Mouse (Mus musculus) retina, adult 2 months (tissue): Measurements from ENCODE around the gene 1700092M07Rik.

Experiments
- DNase-seq: peaks from one replicate; pipeline ENCODE4 v3.0.0-alpha.2; 2012; ENCODE audit warnings: low read depth, low spot score

Gene 1700092M07Rik

DNA sequence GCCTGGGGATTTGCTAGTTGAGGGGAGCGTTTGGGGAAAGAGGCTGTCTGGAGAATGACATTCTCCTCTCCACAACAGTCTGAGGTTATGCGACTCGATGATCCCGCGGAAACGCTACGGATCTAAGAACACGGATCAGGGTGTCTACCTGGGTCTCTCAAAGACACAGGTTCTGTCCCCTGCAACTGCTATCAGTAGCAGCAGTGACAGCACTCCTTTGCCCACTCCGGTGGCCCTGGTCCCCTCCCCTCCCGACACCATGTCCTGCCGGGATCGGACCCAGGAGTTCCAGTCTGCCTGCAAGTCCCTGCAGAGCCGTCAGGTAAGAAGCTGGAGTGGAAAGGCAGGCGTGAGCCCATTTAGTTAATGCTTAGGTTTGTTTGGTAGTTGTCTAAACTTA is 1.7 kb downstream of the 1700092M07Rik start:
- no peak for DNase-seq

GRCm38 (mm10) chr19:8745382-8745781 is 4.9 kb downstream of the 1700092M07Rik start:
- DNase-seq, result no peak

DNA sequence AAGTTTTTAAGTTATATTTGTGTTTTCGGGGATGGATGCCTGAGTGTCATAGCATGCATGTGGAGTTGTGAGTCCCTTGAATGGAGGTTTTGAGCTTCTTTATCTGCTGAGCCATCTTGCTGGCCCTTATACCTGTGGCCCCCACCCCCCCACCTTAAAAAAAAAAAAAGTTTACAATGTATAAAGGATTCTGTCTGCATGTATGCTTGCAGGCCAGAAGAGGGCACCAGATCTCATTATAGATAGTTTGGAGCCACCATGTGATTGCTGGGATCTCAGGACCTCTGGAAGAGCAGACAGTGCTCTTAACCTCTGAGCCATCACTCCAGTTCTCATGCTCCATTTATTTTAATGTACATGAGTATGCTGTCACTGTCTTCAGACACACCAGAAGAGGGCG is 6.8 kb downstream of the 1700092M07Rik start:
- no peak for DNase-seq

GRCm38 (mm10) chr19:8755652-8756051 is 15.1 kb downstream of the 1700092M07Rik start:
- DNase-seq, result no peak

- DNase-seq, result peak; percentile 86
Measured at GRCm38 (mm10) chr19:8756635-8757387, 16.3 kb downstream of the 1700092M07Rik start, which contains the start of gene Nxf1. Gene Nxf1, plus strand, starts transcription at chr19:8757073.

- no peak for DNase-seq
Measured at GRCm38 (mm10) chr19:8757471-8757998, 17.0 kb downstream of the 1700092M07Rik start.

DNA sequence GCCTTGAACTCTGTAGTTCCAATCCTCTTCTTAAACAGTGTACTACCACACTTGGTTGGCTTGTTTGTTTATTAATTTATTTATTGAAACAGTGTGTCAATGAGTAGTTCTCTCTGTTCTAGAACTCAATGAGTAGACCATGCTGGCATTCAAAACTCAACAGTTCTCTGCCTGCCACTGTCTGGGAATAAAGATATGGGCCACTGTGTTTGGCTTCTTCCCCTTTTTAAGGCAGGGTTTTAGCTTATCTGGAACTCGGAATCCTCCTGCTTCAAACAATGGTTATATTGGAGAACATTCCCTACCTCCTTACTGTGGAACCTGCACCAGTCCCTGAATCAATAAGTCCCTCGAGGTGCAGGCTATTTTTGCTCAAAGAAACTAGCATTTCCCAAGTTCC is 18.4 kb downstream of the 1700092M07Rik start:
- DNase-seq, result no peak

GRCm38 (mm10) chr19:8760757-8761156 is 20.2 kb downstream of the 1700092M07Rik start:
- no peak for DNase-seq

DNA sequence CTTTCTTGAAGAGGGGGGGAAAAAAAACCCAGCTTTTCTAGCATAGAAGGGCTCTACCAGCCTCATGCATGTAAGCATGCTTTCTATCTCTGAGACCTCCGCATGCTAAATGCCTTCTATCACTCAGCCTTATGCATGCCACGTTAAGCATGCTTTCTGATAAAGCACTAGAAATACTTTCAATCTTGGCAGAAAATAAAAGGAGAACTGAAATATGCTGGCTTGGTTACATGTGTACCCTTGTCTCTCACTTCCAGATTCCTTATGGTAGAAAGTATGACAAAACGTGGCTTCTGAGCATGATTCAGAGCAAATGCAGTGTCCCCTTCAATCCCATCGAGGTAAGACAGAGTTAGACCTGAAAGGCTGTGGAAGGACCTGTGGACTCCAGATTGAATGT is 22.8 kb downstream of the 1700092M07Rik start:
- no peak for DNase-seq

DNA sequence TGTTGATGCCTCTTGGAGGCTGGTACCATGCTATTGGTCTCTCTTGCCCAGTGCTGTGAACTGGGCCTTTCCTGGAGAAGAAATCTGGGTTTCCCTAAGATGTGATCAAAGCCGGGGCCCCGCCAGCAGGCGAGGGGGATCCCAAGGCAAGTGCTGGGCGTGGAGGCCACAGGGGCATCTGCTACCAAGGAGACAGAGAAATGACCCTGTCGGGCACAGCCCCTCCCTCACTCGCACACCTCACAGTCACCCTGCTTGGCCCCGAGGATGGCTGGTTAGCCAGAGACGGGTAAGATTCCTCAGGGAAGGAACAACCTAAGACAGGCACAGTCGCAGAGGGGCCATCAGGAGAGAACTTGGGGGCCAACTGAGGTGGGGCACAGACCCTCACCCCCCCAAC is 25.0 kb downstream of the 1700092M07Rik start:
- no peak for DNase-seq

GRCm38 (mm10) chr19:8770567-8771270 is 30.2 kb downstream of the 1700092M07Rik start, which contains the start of gene Tmem223:
Gene Tmem223, plus strand, starts transcription at chr19:8770996.
- peak; percentile 43 for DNase-seq

DNA sequence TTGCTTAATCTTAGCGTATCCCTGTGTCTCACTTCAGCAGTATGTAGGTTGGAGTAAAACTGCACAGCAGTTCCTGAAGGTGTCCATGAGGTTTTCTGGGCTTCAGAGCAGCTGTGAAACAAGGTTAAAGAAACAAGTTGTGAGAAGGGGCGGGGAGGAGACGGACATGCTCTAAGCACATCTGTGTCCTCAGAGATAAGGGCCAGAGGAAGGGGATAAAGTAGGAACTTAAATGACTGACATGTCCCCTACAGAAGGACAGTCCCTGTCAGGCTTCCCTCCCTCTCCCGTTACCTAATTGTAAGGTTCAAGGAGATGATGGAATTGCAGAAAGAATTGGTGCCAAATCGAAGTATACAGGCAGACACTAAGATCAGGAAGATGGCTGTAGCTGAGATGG is 32.5 kb downstream of the 1700092M07Rik start:
- DNase-seq, result no peak

DNA sequence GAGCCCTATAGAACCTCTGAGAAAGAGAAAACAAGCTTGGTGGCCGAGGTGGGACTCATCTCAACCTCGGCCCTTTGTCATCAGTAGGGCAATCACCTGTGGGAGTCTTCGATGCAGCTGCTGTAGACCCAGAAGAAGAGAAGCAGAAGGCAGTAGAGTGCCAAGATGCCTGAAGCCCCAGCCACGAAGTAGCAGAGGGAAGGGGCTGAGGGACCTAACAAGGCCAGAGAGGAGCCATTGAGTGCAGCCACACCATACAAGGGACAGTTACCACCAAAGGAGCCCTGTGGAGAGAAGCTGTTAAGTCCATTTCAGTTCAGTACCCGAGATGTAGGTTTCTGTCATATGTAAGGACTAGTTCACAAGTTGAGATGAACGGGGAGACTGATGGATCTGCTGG is 32.9 kb downstream of the 1700092M07Rik start:
- no peak for DNase-seq

DNA sequence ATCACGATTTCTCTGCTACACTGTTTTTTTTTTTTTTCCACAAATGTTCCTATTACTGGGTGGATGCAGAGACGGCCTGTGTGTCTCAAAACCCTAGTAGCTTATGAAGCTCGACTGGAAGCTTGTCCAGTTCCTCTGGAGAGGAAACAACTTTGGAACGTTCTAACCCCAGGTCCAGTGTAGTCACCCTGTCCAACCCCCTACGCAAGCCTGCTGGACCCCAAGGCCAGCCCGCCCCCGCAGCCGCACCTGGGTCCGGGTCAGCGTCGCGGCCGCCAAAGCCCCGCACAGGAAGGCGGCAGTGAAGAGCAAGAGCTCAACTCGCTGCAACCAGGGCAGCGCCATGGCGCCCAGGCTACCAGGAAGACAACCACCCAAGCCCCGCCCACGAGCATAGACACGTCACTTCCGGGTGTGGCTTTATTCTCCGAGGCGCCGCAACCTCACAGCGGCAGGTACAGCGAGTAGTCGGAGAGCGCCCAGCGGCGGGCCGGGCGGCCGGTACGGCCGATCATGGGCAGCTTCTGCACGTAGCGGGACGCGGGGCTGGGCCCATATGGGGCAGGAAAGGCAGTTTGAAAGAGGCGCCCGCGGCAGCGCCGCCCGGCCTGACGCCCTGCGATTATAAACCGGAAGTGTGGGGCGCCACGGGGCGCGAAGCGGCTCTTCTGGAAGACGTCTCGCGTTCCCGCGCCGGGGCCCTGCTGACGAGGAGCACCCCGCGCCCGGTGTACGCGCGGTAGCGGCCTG is 33.7 kb downstream of the 1700092M07Rik start, which contains the start of gene Tmem179b:
Gene Tmem179b, minus strand, starts transcription at position 382 of the 750 bp plus-strand sequence.
- DNase-seq, result peak; percentile 91

DNA sequence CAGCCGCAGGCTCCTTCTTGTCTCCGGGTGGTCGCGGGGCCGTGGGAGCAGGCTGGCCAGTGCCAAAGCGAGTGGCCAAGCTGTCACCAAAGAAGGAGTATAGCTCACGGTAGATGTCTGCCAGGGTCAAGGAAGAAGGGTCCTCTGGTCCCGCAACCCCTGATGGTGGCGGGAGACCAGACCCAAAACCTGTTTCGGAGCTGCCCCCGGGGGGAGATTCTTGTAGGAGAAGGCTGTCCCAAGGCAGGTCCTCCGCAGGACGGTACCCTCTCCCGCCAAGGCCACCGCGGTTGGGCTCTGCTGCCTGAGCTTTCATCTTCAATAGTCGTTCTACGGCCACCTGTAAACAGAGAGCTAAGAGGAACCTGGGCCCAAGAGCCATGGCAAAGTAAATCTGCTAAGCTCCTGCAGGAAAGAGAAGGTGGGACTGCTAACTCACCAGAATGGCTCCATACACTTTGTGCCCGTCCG is 34.5 kb downstream of the 1700092M07Rik start:
- DNase-seq, result no peak

DNA sequence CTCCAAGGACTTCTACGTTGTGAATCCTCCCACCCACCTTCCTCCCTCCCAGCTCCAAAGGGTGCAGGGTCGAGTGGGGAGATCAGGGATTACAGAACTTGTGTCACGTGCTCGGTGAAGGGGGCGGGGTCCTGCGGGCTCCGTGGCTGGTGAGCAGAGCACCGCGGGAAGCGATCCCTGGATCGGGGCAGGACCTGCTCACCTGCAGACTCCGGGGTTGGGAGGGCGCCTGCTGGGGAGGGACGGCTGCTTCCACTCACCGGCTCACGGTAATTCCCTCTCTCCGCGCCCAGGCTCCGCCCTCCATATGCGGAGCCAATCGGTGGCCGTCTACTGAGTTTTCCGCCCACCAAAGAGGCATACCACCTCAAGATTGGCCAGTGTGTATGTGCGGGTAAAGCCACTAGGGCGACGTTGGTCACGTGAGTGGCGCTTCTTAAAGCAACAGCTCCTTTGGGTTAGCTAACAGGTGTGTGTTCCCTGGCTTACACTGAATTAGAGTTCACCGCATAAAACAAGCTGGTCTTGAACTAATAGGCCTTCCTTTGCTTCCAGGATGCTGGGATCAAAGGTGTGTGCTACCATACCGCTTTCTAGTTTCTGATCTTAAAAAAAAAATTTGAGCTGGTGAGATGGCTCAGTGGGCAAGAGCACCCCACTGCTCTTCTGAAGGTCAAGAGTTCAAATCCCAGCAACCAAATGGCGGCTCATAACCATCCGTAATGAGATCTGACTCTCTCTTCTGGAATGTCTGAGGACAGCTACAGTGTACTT is 45.7 kb downstream of the 1700092M07Rik start, which contains the start of gene Taf6l:
Gene Taf6l, minus strand, starts transcription at position 410 of the 774 bp plus-strand sequence.
- peak; percentile 89 for DNase-seq

- no peak for DNase-seq
Measured at GRCm38 (mm10) chr19:8788521-8788920, 48.0 kb downstream of the 1700092M07Rik start.

- DNase-seq, result no peak
Measured at GRCm38 (mm10) chr19:8789171-8789570, 48.7 kb downstream of the 1700092M07Rik start.

GRCm38 (mm10) chr19:8790171-8790570 is 49.7 kb downstream of the 1700092M07Rik start:
- no peak for DNase-seq
